Mouse (Mus musculus) liver, postnatal 0 days (tissue): ENCODE data around the gene Mtss1l.

Experiments
- CTCF ChIP-seq: sonication (generic); IDR thresholded peaks from 2 replicates; pipeline ENCODE4 v1.5.1; 2016; ENCODE audit warnings: antibody characterized with exemption, low read depth
- EP300 ChIP-seq: IDR thresholded peaks from 2 replicates; pipeline ENCODE4 v1.6.1; 2016; ENCODE audit warnings: antibody characterized with exemption, low read depth, mild to moderate bottlenecking

DNA sequence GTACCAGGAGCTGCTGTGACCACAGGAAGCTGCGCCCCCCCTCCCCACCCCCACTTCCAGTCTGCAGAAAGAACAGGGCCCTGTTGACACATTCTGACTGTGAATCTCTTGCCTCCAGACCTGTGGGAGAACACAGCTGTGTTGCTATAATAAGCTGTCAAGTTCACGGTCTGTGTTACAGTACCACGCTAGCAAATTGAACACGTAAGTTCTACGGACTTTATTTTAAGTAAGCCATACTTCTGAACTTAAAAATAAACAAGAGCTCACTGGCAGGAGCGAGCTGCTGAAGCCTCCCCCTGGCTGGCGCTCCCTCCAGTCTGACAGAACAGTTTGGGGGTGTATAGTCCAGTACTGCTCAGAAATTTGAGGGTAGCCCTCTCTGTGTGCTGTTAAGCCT, 51.2 kb downstream of the Mtss1l start:
- TF ChIP-seq CTCF (no peak), EP300 (no peak)
